Mouse (Mus musculus) embryonic facial prominence, embryonic 10.5 days (tissue): ENCODE data around the gene Fzd7. TPM values are rescaled to one million over a fixed set of nuclear protein-coding genes. Genes with fewer than 3 reads are reported as not detected.
"Not testable (repeated sequence)": the region's sequence is repeated elsewhere in the genome, so short reads cannot be mapped to it uniquely, and the experiment has no call there.

Source experiments
- DNase-seq: peaks from one replicate; pipeline ENCODE4 v3.0.0-alpha.2; 2017; ENCODE audit warnings: low spot score
- H3K27ac ChIP-seq: fragments of 300-500 bp; sonication (generic); replicated peaks from 2 replicates; pipeline ENCODE4 v1.5.1; 2016; ENCODE audit warnings: mild to moderate bottlenecking
- H3K27me3 ChIP-seq: fragments of 300-500 bp; sonication (generic); replicated peaks from 2 replicates; pipeline ENCODE4 v1.6.1; 2016; ENCODE audit warnings: low read depth, mild to moderate bottlenecking; ENCODE audit not compliant: poor library complexity, severe bottlenecking
- H3K36me3 ChIP-seq: fragments of 300-500 bp; sonication (generic); replicated peaks from 2 replicates; pipeline ENCODE4 v1.6.1; 2016; ENCODE audit warnings: mild to moderate bottlenecking, moderate library complexity
- H3K4me1 ChIP-seq: fragments of 300-500 bp; sonication (generic); 2 replicates; pipeline ENCODE4 v1.6.1; 2016
- H3K4me3 ChIP-seq: fragments of 300-500 bp; sonication (generic); 2 replicates; pipeline ENCODE4 v1.5.1; 2016; ENCODE audit warnings: mild to moderate bottlenecking, moderate library complexity
- H3K9me3 ChIP-seq: fragments of 300-500 bp; sonication (generic); 2 replicates; pipeline ENCODE4 v1.6.1; 2016; ENCODE audit warnings: mild to moderate bottlenecking
- WGBS: fragments of 180-500 bp; shearing (Covaris S2); methylation state at CpG from one replicate; pipeline ENCODE4 v1.1.7; 2016; 5-methylcytosine and 5-hydroxymethylcytosine counted together
- polyA plus RNA-seq: library from polyadenylated mRNA; unstranded; fragments of >200 nt; fragmentation: Nextera tagmentation; extraction: Ambion mirVana; gene quantifications from 2 replicates; pipeline ENCODE4 v1.2.1, GENCODE M21; 2016

Fzd7 gene
- polyA plus RNA-seq, result 12.7 and 14.4 TPM in 2 replicates

- no peak for DNase-seq
- under 1% methylated on average over 35 of the region's 35 CpGs for WGBS
- Histone ChIP-seq H3K36me3 (peaks cover 34% of the 10 kb centered on the region), H3K4me3 (peak within 1 kb of the TSS; percentile 87), H3K4me1 (peaks cover 73% of the 10 kb centered on the region), H3K27me3 (peaks cover 20% of the 10 kb centered on the region), H3K27ac (peak within 1 kb of the TSS; percentile 96), H3K9me3 (no peaks in the 10 kb centered on the region)
Observed at GRCm38 (mm10) chr1:59482331-59482695, at the start of gene Fzd7. Gene Fzd7, plus strand, starts transcription at chr1:59482424.

DNA sequence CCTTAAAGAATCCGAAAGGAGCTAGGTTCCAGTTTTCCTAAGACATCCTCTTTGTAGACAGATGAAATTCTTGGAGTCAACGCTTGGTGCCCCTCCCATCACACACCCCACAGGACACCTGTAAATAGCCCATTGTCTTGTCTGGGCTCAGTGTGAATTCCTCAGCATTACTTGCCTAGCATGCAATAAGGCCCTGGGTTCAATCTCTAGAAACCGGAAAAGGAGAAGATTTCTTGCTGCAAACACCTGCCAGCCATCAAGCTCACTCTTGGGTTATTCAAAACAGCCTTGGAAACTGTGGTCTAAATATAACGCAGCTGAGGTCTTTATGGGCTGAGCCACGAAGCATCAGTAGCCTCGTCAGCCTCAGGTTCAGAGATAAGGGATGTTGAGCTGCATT lies 48.9 kb upstream of the Fzd7 start:
- H3K4me1 ChIP-seq, result peaks cover 32% of the 10 kb centered on the region
- 78% methylated on average over 6 of the region's 6 CpGs for WGBS
- H3K4me3 ChIP-seq, result no peak overlapping the region
- DNase-seq, result no peak
- no peaks in the 10 kb centered on the region for H3K27me3 ChIP-seq
- H3K27ac ChIP-seq, result no peak overlapping the region
- no peaks in the 10 kb centered on the region for H3K9me3 ChIP-seq
- no peaks in the 10 kb centered on the region for H3K36me3 ChIP-seq

- H3K27ac ChIP-seq, result no peak overlapping the region
- no peak overlapping the region for H3K4me3 ChIP-seq
- no peak for DNase-seq
- H3K4me1 ChIP-seq, result peaks cover 38% of the 10 kb centered on the region
- H3K27me3 ChIP-seq, result peaks cover 1% of the 10 kb centered on the region; the same call in 1 of the 2 replicates
- no peaks in the 10 kb centered on the region for H3K36me3 ChIP-seq
- no peaks in the 10 kb centered on the region for H3K9me3 ChIP-seq
- WGBS, result 85% methylated on average over 3 of the region's 3 CpGs
Observed at GRCm38 (mm10) chr1:59434071-59434470, 48.2 kb upstream of the Fzd7 start.

DNA sequence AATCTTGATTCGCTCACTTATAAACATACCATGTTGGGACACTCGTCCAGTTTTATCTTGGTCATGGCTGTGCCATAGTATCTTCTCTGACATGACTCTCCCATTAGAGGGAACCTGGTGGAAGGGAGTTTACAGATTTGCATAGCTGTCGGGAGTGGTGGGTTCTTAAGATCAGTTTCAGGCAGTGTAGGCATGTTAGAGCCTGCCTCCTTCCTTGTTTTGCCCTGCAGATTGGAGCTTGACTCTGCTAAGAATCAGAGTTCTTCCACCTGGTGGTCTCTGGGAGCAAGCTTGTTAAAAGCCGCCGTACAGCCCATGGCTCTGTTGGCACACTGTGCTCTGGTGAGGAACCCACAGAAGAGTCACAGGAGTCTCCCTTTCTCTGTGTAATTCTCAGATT lies 47.0 kb upstream of the Fzd7 start:
- no peaks in the 10 kb centered on the region for H3K9me3 ChIP-seq
- 88% methylated on average over 5 of the region's 5 CpGs for WGBS
- no peak for DNase-seq
- H3K36me3 ChIP-seq, result no peaks in the 10 kb centered on the region
- H3K27ac ChIP-seq, result peak overlapping the region; percentile 27; the same call in 1 of the 2 replicates
- no peak overlapping the region for H3K4me3 ChIP-seq
- H3K4me1 ChIP-seq, result peaks cover 50% of the 10 kb centered on the region
- peaks cover 6% of the 10 kb centered on the region; the same call in 1 of the 2 replicates for H3K27me3 ChIP-seq

DNA sequence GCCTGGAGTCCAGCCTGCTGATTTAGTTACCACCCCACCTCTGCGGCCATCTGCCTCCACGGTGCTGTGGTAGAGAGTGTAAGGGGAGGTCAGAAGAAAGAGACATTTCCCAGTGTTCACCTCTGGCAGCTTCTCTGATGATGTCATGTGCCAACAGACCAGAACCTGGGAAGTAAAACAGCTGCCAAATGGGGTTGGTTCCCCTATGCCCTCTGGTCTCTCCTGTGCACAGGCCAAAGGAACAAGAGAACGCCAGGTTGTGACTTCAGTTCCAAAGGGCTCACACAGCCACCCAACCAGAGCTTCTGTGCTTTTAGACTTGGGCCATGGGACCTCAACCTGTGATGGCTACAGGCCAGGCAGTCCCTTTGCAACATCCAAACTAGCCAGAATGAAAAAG lies 45.9 kb upstream of the Fzd7 start:
- H3K36me3 ChIP-seq, result no peaks in the 10 kb centered on the region
- DNase-seq, result no peak
- H3K4me1 ChIP-seq, result peaks cover 52% of the 10 kb centered on the region
- WGBS, result 88% methylated on average over 3 of the region's 3 CpGs
- no peaks in the 10 kb centered on the region for H3K9me3 ChIP-seq
- H3K27ac ChIP-seq, result peak overlapping the region; percentile 65
- no peak overlapping the region for H3K4me3 ChIP-seq
- peaks cover 6% of the 10 kb centered on the region; the same call in 1 of the 2 replicates for H3K27me3 ChIP-seq

GRCm38 (mm10) chr1:59437927-59438326 lies 44.3 kb upstream of the Fzd7 start:
- peak overlapping the region; percentile 82 for H3K27ac ChIP-seq
- H3K4me1 ChIP-seq, result peaks cover 52% of the 10 kb centered on the region
- peaks cover 6% of the 10 kb centered on the region; the same call in 1 of the 2 replicates for H3K27me3 ChIP-seq
- H3K4me3 ChIP-seq, result peak overlapping the region; percentile 12; the same call in 1 of the 2 replicates
- peak; percentile 81 for DNase-seq
- H3K36me3 ChIP-seq, result no peaks in the 10 kb centered on the region
- WGBS, result 7% methylated on average over 3 of the region's 3 CpGs
- 0 out of 2 replicates have a peak, but pooled peaks cover 3% of the 10 kb centered on the region for H3K9me3 ChIP-seq

GRCm38 (mm10) chr1:59438330-59438729 lies 43.9 kb upstream of the Fzd7 start:
- Histone ChIP-seq H3K36me3 (no peaks in the 10 kb centered on the region), H3K9me3 (0 out of 2 replicates have a peak, but pooled peaks cover 3% of the 10 kb centered on the region), H3K27me3 (peaks cover 6% of the 10 kb centered on the region; the same call in 1 of the 2 replicates), H3K27ac (peak overlapping the region; percentile 82), H3K4me3 (peak overlapping the region; percentile 12; the same call in 1 of the 2 replicates), H3K4me1 (peaks cover 52% of the 10 kb centered on the region)
- DNase-seq, result peak; percentile 44
- WGBS, result 22% methylated on average over 4 of the region's 4 CpGs

DNA sequence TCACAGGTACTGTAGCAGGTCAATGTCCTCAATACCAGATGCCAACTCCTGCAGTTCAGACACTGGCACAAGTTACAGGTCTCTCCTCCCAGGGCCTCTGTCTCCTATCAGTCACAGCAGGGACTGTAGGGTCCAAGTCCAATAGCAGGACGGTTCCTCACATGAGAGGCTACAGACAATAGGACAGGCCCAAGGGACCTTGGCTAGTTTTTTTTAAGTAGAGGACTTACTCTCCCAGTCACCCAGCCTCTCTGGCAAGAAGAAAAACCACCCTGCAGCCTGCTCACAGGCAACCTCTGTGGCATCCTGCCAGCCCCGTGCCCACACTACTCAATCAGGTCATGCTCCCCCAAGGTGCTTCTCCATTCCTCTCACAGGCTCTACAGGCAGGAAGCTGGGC lies 43.0 kb upstream of the Fzd7 start:
- H3K27ac ChIP-seq, result peak overlapping the region; percentile 82
- H3K4me1 ChIP-seq, result peaks cover 52% of the 10 kb centered on the region
- H3K27me3 ChIP-seq, result peaks cover 6% of the 10 kb centered on the region; the same call in 1 of the 2 replicates
- 0 out of 2 replicates have a peak, but pooled peaks cover 3% of the 10 kb centered on the region for H3K9me3 ChIP-seq
- 82% methylated on average over 2 of the region's 2 CpGs for WGBS
- DNase-seq, result no peak
- no peaks in the 10 kb centered on the region for H3K36me3 ChIP-seq
- H3K4me3 ChIP-seq, result no peak overlapping the region

DNA sequence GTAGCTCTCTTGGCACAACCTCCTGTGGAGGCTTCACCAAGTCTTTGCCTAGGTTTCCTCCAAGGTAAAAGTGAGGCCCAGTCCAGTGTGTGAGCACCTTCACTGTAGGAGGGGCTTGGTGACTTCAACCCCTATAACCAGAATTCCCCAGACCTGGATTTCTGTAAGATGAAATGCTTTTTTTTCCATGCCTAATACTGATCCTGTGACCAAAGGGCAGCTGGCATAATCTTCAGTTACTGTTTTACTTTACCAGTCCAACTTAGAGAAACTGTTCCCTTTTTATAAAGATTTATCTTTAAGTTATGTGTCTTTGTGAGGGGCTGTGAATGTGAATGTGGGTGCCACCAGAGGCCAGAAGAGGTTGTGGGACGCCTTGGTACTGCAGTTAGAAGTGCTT lies 42.3 kb upstream of the Fzd7 start:
- WGBS, result 84% methylated on average over 1 of the region's 1 CpGs
- no peak overlapping the region for H3K4me3 ChIP-seq
- 0 out of 2 replicates have a peak, but pooled peaks cover 3% of the 10 kb centered on the region for H3K9me3 ChIP-seq
- H3K27ac ChIP-seq, result peak overlapping the region; percentile 7; the same call in 1 of the 2 replicates
- H3K36me3 ChIP-seq, result no peaks in the 10 kb centered on the region
- peaks cover 6% of the 10 kb centered on the region; the same call in 1 of the 2 replicates for H3K27me3 ChIP-seq
- peaks cover 56% of the 10 kb centered on the region for H3K4me1 ChIP-seq
- no peak for DNase-seq

DNA sequence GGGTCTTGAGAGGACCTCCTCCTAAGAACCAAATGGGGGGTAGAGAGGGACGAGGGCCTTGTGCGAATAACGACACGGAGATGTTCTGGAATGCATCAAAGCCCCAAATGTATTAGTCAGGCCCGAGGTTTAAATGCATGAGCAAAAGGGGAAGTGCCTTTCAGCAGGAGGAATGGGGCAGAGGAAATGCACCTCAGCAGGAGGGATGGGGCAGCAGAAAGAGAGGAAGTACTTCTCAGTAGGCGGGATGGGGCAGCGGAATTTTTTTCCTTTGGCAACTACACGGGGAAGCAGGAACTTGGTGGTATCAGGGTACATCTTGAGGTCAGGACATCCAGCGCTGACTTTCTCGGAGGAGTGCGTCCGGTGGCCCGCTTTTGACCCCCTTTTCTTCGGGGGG lies 39.5 kb upstream of the Fzd7 start:
- 94% methylated on average over 14 of the region's 14 CpGs for WGBS
- H3K36me3 ChIP-seq, DNase-seq, H3K27ac ChIP-seq, H3K9me3 ChIP-seq, H3K4me3 ChIP-seq: not testable (repeated sequence)
- Histone ChIP-seq H3K27me3 (peaks cover 13% of the 10 kb centered on the region), H3K4me1 (peaks cover 49% of the 10 kb centered on the region)

DNA sequence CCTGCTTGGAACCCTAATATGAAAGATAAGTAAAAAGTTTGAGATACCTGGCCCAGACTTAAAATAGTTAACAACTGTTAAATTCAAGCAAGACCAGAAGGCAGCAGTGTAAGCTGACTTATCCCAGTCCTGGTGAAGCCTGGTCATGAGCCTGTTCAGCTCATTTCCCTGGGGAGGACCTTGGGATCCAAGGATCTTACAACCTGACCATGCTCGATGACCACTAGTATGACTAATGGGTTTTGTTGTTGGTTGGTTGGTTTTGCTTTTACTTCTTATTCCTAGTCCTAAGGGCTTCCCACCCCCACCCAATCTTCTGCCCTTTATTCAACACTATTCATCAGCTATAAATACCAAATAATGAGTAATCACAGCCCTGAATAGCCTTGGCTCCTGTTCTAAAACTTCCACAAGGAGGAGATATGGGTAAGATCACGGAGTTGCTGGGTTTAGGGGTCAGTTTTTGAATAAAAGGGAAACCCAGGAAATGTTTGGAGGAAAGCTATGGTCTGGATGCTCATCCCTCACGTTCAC lies 38.0 kb upstream of the Fzd7 start:
- Histone ChIP-seq H3K27ac (no peak overlapping the region), H3K27me3 (peaks cover 25% of the 10 kb centered on the region), H3K4me1 (peaks cover 49% of the 10 kb centered on the region), H3K4me3 (no peak overlapping the region), H3K36me3 (no peaks in the 10 kb centered on the region), H3K9me3 (0 out of 2 replicates have a peak, but pooled peaks cover 3% of the 10 kb centered on the region)
- no peak for DNase-seq
- 85% methylated on average over 3 of the region's 3 CpGs for WGBS

DNA sequence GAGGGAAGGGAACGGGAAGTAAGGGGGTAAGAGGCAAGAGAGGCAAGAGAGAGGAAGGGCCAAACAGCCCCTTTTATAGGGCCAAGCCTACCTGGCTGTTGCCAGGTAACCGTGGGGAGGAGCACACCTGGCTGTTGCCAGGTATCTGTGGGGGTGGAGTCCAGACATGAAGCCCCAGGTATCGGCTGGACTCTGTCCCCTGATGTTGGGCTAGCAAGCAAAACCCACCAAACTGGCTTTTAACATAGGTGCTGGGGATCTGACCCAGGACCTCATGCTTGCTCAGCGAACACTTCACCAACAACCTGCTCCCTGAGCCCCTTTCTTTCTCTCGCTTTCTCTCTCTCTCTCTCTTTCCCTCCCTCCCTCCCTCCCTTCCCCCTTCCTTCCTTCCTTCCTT lies 37.0 kb upstream of the Fzd7 start:
- no peaks in the 10 kb centered on the region for H3K36me3 ChIP-seq
- 0 out of 2 replicates have a peak, but pooled peaks cover 3% of the 10 kb centered on the region for H3K9me3 ChIP-seq
- no peak overlapping the region; the same call in 1 of the 2 replicates for H3K27ac ChIP-seq
- 80% methylated on average over 5 of the region's 5 CpGs for WGBS
- DNase-seq, result no peak
- H3K4me3 ChIP-seq, result no peak overlapping the region
- peaks cover 23% of the 10 kb centered on the region for H3K27me3 ChIP-seq
- peaks cover 49% of the 10 kb centered on the region for H3K4me1 ChIP-seq
